8 mouse cellular contexts compared by ENCODE assay signal in genomic region chr6:118007302-118007701, GRCm38 (mm10). TPM values are rescaled to one million over a fixed set of nuclear protein-coding genes. Genes with fewer than 3 reads are reported as not detected.
A peak's percentile ranks its signal among the peaks of the same experiment; 100 is the strongest.
DNase-seq lines count a peak whose midpoint lies in the region; ATAC-seq and TF ChIP-seq lines count a peak whose summit lies in the region.

No protein-coding gene starts in this region.

- peak; percentile 60 to 77 for DNase-seq in cerebellum, postnatal 10 days
- DNase-seq in left cerebral cortex, postnatal 14 days (ENCODE audit: low spot score in 2 of 2), result peak; percentile 58 to 86
- no peak for DNase-seq in left cerebral cortex, postnatal 36 days (ENCODE audit: low spot score in 2 of 2)
- DNase-seq in G1E (ENCODE audit: low spot score), result no peak
- peak; percentile 9 to 63 for DNase-seq in kidney, postnatal 36 days

- TF ChIP-seq CTCF in G1E (IDR thresholded peaks at IDR 0.05; ENCODE audit: low read depth, low read length), result peak; percentile 20; the same call in 1 of the 2 replicates

- H3K36me3 ChIP-seq in G1E (replicated peaks), result no peaks in the 10 kb centered on the region
- H3K36me3 ChIP-seq in heart, embryonic 11.5 days (ENCODE audit: control insufficient read depth, insufficient read depth, low read length), result no peaks in the 10 kb centered on the region

- no peaks in the 10 kb centered on the region for H3K4me1 ChIP-seq in G1E (ENCODE audit: insufficient read depth, low read depth, low read length)
- H3K4me1 ChIP-seq in heart, embryonic 11.5 days (ENCODE audit: control insufficient read depth, insufficient read depth, low read length), result peaks cover 3% of the 10 kb centered on the region; the same call in 1 of the 2 replicates

- WGBS in heart, embryonic 11.5 days (ENCODE audit: insufficient replicate concordance), result 46% methylated on average over 5 of the region's 5 CpGs

- no peaks in the 10 kb centered on the region for H3K9me3 ChIP-seq in G1E (replicated peaks)
- H3K9me3 ChIP-seq in heart, embryonic 11.5 days (replicated peaks; ENCODE audit: control insufficient read depth, low read length), result no peaks in the 10 kb centered on the region

- H3K27me3 ChIP-seq in G1E (ENCODE audit: insufficient read depth, low read length), result no peaks in the 10 kb centered on the region
- H3K27me3 ChIP-seq in heart, embryonic 11.5 days (ENCODE audit: control insufficient read depth, insufficient read depth, low read length), result peaks cover 27% of the 10 kb centered on the region

- intact Hi-C loops in left cerebral cortex, postnatal 14 days (cut with DNase I), result no loop called here
- intact Hi-C loops in left cerebral cortex, postnatal 36 days (cut with DNase I), result no loop called here

- H3K4me3 ChIP-seq in G1E (ENCODE audit: low read depth, low read length), result no peak overlapping the region
- no peak overlapping the region for H3K4me3 ChIP-seq in heart, embryonic 11.5 days (ENCODE audit: low read depth, low read length)

- no peak overlapping the region for H3K4me2 ChIP-seq in heart, embryonic 11.5 days

- no peak for ATAC-seq in cerebellum, adult (ENCODE audit: insufficient number of reproducible peaks, low FRiP score, low TSS enrichment)
- no peak for ATAC-seq in G1E (ENCODE audit: extremely low read depth, insufficient number of reproducible peaks, low FRiP score, poor library complexity, severe bottlenecking)
- no peak for ATAC-seq in megakaryocyte, adult 5-6 weeks (ENCODE audit: poor library complexity, severe bottlenecking)
- ATAC-seq in heart, embryonic 11.5 days (replicated peaks; ENCODE audit: insufficient number of reproducible peaks, low FRiP score, low TSS enrichment), result no peak

- no peak overlapping the region for H3K27ac ChIP-seq in heart, embryonic 11.5 days (ENCODE audit: low read depth, low read length)

- no peak overlapping the region for H3K9ac ChIP-seq in heart, embryonic 11.5 days (ENCODE audit: low read depth, low read length)

RNA-seq across cellular contexts. Expression of gene Rasgef1a, which starts 3.9 kb away (rescaled TPM):
- 100 to 1,000 TPM; 121 to 129 TPM for total RNA-seq in left cerebral cortex, postnatal 14 days (2021)
- 100 to 1,000 TPM; 208 to 212 TPM for total RNA-seq in left cerebral cortex, postnatal 36 days (2021)
- not detected in 2 replicates for total RNA-seq in G1E (2014; fragmentation: Nextera tagmentation)
- 0.05 TPM in 1 of 2 replicates, not detected in the other for total RNA-seq in G1E (2017)
- not detected in 2 replicates for polyA plus RNA-seq in G1E (2012)
- total RNA-seq in megakaryocyte, adult 5-6 weeks (2015), result 0.09 TPM in 1 of 2 replicates, not detected in the other
- 0.29 TPM in 1 of 2 replicates, not detected in the other for total RNA-seq in megakaryocyte, adult 5-6 weeks (2017)
- 0.30 and 0.49 TPM in 2 replicates for polyA plus RNA-seq in heart, embryonic 11.5 days (2014; fragmentation: Nextera tagmentation; extraction: Ambion mirVana)

Comparison
In these comparisons a context has a peak if more than half of its experiments do, and no peak if none do; other contexts are left out.
1. DNase-seq: peak in cerebellum, postnatal 10 days (2 of 2), left cerebral cortex, postnatal 14 days (2 of 2) and kidney, postnatal 36 days (2 of 2); none in left cerebral cortex, postnatal 36 days (0 of 2) and G1E (single experiment).
2. RNA of gene Rasgef1a, which starts 3.9 kb away (total RNA-seq): 208 to 212 TPM in left cerebral cortex, postnatal 36 days and 121 to 129 TPM in left cerebral cortex, postnatal 14 days; 0.09 to 0.29 TPM in megakaryocyte, adult 5-6 weeks and 0.05 TPM in G1E; every median in the first group is over 10 times any median in the second.